Mouse (Mus musculus) gastrocnemius, adult 18-20 months (tissue): ENCODE data around the gene Mfsd4a. TPM values are rescaled to one million over a fixed set of nuclear protein-coding genes. Genes with fewer than 3 reads are reported as not detected.

Experiments
- DNase-seq: peaks from one replicate; pipeline ENCODE4 v3.0.0; 2021; ENCODE audit warnings: low spot score
- total RNA-seq, 2 experiments: library from RNA; stranded (reverse); gene quantifications; 2 replicates each; pipeline ENCODE4 v1.2.3; 2021

The Mfsd4a gene
- total RNA-seq, 2 experiments from 2014 or later = 12.1 to 14.6 TPM

DNA sequence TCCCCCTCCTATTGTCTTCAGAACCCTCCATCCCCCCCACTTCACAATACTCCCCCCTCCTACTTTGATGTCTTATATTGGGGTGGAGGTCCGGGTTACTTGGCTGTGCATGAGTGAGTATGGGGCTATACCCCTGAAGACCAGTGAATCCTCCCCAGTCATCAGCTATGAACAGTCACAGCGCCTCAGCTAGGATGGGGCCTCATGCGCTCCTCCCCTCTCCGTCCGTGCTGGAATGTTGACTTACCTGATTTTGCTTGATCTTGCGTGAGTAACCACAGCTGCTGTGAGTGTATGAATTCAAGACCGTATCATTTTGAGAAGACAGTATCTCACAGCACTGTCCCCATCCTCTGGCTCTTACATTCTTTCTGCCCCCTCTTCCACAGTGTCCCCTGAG, 48.0 kb downstream of the Mfsd4a start:
- DNase-seq = no peak

DNA sequence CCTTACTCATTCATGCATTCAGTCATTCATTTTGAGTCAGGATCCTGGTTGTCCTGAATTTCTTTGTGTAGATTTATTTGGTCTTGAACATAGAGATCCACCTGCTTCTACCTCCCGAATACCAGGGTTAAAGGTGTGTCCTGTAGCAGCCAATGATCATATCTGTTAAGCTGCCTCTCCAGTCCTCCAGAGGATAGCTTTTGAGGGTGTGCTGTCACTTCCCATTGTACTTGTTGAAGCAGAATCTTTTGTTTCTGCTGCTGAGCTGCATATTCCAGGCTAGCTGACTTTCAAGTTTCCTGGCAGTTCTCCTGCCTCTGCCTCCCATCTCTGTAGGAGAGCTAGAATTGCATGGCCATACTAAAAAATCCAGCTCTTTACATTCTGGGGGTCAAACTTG, 51.2 kb downstream of the Mfsd4a start:
- DNase-seq = no peak

DNA sequence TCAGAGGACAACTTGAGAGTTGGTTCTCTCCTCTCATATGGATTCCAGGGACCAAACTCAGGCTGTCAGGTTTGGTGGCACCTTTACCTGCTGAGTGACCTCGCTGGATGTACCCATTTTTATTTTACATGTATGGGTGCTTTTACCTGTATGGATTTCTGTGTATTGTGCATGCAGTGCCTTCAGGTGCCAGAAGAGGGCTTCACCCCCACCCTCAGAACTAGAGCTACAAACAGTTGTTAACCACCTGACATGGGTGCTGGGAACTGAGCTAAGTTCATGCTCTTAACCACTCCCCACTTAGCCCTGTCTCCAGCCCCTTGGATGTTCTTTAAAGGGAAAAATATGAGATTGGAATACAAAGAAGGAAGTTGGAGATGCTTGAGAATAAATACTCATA, 53.1 kb downstream of the Mfsd4a start:
- DNase-seq = no peak

DNA sequence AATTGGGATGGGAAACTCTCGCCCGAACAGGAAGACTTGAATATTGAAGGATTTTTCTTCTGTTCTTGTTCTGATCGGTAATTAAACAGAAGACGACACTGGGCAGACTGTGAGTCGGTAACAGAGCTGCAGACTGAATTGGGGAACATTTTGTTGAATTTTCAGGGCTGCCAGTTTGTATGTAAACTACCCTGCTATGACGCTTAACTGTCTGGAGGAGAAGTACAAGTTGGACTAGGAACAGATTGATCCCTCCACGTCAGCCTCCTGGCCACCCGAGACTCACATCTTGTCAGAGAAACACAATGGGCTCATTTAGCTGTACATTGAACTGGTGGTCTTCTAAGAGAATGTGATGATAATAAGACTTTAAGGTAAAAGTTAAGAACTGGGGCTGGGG, 55.0 kb downstream of the Mfsd4a start:
- DNase-seq = no peak

DNA sequence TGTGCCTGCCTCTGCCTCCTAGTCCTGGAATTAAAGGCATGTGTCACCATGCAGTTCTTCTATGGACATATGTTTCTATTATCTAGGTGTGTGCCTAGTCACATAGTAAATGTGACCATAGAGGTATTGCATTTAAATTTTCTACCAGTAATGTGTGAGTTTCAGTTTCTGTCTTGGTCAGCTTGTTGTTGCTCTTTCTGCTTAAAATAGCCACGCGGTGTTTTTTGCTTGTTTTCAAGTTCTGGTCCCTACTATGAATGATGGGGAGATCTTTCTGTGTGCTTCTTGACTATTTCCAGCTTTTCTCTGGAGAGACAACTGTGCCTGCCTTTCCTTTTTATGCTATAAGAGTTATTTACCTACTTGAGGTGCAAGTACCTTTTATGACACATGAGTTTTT, 56.1 kb downstream of the Mfsd4a start:
- no peak for DNase-seq

DNA sequence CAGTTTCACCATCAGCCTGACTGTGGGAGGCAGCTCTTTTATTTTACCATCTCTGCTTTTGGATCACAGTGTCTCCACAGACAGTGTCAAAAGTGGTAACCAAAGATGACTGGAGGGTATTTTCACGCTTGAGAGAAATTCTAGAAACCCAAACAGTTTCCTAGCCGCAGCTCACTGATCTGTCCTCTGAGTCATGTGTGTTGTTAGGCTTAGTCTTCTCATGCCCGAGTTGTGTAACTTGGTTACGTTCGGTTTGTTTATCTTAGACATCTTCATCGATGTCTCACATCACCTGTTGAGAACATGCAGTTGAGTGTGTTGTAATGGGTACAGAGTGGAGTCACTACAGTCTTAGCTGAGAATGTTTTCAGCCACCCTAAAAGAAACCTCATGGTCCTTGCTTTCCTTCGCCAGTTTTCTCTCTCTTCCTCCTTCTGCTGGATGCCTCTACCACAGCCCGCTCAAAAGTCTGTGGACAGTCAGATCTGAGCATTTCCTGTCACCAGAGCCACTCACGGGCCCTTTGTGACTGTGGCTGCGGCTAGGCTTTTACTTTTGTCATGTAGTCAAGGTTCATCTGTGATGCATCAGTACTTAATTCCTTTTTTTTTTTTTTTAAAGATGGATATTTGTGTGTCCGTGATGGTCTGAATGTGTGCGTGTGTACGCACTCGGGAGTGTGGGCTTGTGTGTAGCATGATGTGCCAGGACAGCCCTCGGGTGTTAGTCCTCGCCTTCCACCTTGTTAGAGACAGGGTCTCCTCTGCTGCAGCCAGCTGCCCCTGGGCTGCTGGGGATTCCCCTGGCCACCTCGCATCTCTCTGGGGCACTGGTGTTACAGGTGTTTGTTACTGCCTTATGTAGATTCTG, 57.0 kb downstream of the Mfsd4a start:
- no peak for DNase-seq

DNA sequence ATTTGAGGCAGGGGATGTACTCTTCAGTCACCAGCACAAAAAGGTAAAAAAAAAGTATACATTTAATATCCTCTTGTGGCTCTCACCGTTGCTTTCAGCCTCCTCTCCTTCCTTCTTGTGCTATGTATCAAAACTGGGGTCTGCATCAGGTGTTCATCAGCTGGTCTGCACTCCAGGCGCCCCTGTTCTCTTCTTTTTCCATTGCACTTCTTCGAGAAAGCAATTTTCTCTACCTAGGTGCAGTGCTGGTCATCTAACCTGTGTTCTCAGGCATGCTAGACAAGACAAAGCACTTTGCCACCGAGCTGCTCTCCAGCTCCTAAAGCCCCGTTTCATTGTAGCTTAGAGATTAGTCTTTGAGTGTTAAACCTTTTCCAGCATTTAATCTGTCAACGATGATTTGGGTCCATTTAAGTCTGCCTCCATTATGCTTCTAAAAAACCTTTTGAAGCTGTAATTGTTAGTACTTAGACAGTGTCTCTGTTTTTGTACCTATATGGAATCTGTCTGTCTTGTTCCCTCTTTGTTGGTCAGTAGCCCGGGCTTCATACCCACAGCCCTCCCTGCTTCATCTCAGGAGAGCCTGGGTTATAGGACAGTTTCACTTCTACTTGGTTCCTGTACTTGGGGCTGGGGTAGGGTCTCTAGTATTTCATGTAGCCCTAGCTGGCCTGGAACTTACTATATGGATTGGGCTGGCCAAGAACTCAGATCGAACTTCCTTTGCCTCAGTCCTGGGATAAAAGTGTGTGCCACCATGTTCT, 58.8 kb downstream of the Mfsd4a start:
- no peak for DNase-seq

DNA sequence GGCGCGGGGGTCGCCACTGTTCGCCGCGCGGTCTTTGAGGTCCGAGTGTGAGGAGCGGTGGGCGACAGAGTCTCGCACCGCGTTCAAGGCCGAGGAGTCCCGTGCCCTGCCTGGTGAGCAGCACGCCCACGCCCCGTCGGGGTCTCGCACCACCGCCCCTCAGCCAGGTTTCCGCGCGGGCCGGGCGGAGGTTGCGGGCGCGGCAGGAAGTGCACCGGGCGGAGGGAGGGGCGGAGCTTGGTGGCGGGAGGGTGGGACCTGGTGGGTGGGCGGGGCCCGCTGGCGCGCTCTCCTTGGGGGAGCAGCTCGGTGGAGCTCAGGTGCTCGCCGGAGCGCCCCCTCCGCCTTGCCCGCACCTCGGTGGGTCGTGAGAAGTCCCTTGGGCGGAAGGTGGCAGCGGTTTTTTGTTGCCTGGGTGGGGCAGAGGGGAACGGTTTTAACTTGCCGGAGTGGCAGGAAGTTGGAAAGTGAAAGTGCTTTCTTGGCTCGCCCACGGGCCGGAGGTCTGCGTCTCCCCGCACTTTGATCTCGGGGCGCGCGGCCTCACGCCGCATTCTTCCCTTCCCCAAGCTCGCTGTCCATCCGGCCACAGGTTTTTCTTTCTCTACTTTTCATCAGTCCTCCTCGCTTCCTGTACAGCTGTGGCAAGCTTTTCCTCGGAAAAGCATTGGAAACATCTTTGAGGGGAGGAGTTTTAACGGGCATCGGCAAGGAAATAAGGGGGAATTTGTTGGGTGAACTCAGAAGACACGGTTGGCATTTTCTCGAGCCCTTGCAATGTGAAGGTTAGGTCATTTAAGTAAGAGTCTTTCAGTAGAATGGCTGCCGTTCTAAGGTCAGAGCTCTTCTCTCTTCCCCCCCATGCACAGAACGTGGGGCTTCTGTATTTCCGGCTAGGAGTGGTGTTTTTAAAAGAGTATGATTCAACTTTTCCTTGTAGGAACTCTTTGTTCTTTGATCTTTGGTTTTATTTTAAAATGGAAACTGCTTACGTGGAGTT, 59.7 kb downstream of the Mfsd4a start:
- peak; percentile 84 for DNase-seq

DNA sequence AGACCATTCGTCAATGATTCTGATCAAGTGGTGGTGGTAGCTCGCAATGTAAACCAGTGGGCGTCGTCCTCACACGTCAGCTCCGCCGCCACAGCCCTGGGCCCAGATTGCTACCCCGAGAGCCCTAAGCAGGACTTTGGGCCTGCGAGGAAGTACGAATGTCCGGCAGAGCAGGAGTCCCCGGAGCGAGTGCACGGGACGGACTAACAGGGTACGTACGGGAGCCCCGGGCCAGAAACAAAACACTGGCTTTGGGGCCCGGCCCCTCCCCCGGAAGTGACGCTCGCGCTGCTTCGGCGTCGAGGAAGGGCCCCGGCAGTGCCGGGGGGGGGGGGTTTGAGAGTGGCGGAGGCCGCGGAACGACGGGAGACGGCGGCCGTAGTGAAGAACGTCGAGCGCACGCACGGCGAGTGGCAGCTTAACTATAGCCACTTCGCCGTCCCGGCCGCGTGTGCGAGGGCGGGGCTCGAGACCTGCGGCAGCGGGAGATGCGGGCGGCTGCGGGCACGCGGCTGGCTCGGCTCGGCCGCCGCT, 60.5 kb downstream of the Mfsd4a start, which contains the start of gene Elk4:
TSS of gene Elk4 (plus strand) at position 326 of the 534 bp plus-strand sequence.
- peak; percentile 93 for DNase-seq

DNA sequence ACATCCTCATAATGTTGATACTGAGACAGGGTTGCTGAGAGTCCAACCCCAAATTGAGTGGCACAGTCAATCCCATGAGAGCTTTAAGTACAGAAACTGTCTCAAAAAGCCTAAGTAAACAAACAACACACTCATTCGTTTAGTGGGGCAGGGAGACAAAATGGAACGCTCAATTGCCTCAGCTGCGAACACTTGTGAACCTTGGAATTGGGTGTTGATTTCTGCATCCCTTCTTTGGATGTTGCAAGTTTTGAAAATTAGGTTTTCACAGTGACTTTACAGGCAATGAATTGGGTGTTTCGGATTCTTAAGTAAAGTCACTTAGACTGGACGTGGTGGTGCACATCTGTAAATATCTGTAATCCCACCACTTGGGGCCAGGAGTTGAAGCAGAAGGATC, 61.1 kb downstream of the Mfsd4a start:
- DNase-seq = no peak

DNA sequence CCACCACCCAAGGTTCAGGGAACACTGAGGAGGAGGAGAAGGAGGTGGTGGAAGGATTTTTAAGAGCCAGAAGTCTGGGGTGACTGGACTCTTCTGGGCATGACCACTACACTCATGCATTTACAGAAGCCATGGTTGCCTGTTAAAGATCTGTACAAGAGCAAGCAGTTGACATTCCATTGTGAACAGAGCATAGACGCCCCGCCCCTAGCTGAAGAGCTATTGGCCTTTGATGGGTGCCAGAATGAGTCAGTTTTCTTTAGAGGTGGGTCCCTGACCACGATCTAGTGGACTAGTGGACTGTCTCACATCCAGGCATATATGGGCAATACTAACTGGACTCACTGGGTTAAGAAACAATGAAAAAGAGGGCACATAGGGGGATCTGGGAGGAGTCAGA, 61.8 kb downstream of the Mfsd4a start:
- DNase-seq = no peak

DNA sequence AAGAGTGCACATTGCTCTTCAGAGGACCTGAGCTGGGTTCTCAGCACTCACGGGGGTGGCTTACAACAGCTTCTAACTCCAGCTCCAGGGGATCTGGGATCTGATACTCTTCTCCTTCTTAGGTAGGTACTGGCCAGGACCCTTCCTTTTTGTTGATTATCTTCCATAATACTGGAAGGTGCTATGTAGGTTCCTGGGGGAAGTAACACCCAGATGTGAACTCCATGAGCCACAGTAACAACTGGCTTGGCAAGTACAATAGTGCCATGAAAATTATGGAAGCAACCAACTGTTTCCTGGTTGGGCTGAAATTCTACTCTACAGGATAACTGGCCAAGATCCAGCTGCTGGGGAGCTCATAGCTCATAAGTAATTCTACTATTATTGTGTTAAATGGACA, 62.4 kb downstream of the Mfsd4a start:
- no peak for DNase-seq

DNA sequence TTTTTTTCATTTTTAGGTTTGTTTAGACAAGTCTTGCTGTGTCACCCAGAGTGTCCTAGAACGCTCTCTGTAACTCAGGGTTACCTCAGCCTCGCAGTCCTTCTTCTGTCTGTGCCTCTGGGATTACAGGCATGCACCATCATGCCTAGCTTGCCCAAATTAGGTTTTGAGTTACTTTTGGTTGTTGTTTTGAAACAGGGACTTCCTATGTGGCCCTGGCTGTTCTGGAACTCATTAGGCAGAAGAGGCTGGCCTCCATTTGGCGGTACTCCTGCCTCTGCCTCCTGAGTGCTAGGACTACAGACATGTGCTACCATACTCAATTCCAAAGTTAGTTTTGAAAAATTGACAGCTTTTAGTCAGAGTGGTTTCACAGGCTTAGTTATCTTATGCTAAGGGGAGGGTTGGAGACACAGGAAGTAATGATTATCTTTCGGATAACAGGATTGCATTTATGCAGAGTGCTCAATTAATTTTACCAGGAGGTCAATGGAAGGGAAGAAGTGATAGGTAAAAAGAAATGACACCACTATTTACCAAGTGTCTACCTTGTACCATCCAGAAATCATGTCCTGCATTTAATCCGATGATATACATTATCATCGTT, 63.2 kb downstream of the Mfsd4a start:
- DNase-seq = no peak

DNA sequence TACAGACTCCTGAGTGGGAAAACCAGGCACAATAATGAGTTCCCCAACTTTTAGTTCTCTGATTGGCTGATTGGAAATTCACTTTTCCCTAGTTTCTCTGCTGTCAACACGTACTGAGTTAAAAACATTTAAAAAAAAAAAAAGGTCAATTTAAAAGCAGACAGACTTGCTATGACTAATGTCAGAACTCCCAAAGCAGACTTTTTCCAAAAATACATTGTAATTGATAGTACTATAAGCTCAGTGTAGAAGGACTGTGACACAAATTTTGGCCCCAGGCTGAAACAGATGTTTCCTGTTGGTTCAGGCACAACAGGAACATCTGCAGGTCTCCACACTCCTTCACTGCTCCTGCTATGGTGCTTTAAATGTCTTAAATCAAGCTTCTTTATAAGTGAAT, 64.0 kb downstream of the Mfsd4a start:
- peak; percentile 53 for DNase-seq

DNA sequence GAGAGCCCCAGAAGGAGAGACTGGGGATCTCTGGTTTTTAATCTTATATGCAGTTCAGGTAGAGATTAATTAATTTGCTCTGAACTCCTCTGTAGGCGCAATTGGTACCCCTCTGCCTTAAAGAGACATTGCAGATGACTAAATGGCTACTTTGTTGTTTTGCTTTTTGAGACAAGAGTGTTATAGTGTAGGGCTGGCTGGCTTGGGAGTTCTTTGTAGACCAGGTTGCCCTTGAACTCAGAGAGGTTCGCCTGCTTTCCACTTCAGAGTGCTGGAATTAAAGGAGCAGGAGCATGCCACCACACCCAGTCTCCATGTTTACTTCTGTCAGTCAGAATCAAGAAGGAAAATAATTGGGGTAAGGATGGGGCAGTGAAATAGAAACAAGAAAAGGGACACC, 64.8 kb downstream of the Mfsd4a start:
- no peak for DNase-seq

DNA sequence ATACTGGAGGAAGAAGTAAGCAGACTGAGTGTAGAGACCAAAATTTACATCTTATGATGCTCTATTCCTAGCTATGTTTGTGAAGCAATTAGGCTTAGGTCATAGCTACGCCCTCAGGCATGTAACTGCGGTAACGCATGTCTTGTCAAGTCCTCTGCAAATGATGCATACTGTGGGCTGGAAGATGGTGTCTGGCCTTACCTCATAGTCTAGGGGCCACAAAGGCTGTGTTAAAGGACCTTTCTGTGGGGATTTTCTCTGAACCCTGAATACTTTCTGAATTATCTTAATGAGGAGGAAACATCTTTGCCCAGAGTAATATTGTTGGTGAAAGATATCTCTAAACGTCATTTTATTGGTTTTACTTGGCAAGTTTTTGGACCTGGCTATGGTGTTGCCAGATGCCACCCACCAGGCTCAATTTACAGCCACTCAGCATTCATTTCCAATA, 66.0 kb downstream of the Mfsd4a start:
- no peak for DNase-seq

DNA sequence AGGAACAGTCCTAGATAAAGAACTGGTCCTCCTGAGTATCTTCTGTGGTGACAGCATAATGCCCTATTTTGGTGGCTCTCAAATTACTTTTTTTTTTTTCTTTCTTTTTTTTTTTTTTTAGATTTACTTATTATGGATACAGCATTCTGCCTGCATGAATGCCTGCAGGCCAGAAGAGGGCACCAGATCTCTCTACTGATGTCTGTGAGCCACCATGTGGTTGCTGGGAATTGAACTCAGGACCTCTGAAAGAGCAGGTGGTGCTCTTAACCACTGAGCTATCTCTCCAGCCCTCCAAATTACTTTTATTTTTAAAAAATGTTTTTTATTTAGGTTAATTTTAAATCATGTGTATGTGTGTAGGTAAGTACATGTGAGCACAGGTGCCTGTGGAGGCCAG, 67.4 kb downstream of the Mfsd4a start:
- no peak for DNase-seq

DNA sequence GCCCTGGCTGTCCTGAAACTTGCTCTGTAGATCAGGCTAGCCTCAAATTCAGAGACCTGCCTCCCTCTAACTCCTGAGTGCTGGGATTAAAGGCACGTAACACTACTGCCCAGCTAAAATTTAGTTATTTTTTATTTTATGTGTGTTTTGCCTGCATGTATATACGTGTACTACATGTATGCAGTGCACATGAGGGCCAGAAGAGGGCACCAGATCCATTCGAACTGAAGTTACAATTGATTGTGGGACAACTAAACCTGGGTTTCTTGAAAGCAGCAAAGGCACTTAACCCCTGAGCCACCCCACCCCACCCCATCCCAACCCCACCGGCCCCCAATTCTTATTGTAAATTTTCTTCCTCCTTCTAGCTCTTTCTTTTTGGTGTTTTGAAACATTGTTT, 72.8 kb downstream of the Mfsd4a start:
- DNase-seq = peak; percentile 61

DNA sequence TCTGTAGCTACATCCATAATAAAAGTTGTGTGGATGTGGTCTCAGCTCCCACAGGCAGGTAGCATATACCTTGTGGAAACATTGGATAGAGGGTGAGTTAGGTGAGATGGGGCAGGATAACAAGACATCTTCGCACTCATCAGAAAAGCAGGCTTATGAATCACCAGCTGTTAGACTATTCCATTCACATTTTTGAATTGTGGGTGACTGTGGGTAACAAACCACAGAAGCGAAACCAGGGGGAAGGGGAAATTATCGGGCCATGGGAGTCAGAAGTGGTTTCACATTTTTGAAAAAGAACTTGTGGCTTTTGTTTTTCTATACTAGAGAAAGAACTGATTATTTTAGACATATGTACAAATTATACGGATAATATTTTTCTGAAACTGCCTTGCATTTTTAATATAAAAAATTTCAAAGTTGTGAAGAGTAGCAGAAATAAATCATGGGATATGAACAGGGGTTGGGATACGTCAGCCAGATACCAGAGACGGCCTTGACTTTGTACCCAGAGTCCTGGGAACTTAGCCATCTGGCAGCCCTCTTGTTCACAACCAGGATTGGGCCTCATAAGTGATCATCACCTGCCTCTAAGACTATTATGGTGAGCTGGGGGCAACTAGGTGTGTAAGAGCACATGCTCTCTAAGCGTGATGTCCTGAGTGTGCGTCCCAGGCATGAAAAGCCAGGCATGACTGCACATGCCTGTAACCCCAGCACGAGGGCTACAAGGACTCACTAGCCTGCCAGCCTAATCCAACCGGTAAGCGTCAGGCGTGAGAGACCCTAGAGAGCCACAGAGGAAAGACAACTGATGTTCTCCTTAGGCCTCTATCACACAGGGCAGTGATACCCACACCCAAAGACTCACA, 74.5 kb downstream of the Mfsd4a start:
- peak; percentile 83 for DNase-seq

DNA sequence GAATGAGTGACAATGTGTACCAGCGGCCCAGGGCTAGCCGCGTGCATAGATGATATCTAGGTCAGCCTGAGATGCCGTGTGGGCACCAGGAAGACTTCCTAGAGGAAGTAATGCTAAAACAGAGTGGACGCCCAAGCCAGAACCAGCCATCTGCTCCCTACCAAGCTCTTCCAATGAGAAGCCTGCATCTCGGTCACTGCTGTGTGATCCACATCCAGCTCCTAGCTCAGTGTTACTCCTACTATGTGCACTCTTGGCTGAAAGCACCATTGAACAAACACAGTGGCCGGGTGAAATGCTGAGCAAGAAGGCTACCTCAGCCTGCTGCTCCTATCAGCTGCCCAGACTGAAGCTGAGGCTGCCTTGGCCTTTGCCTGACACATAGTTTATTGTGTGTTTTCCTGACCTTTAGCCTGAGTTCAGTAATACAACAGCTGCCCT, 75.3 kb downstream of the Mfsd4a start:
- no peak for DNase-seq
